Mouse (Mus musculus) forebrain, embryonic 12.5 days (tissue): ENCODE results near the gene 9430097D07Rik. TPM values are rescaled to one million over a fixed set of nuclear protein-coding genes. Genes with fewer than 3 reads are reported as not detected.

Experiments
- ATAC-seq: fragments of 200-750 bp; cut with Nextera tagmentation; 2 replicates; pipeline ENCODE4 v1.8.0; 2017; ENCODE audit warnings: moderate TSS enrichment; ENCODE audit not compliant: low FRiP score
- H3K27ac ChIP-seq: fragments of 300-500 bp; sonication (generic); 2 replicates; pipeline ENCODE4 v1.5.1; 2016; ENCODE audit warnings: mild to moderate bottlenecking
- H3K27me3 ChIP-seq: fragments of 300-500 bp; sonication (generic); 2 replicates; pipeline ENCODE4 v1.6.1; 2016; ENCODE audit warnings: mild to moderate bottlenecking
- H3K36me3 ChIP-seq: fragments of 300-500 bp; sonication (generic); replicated peaks from 2 replicates; pipeline ENCODE4 v1.6.1; 2016; ENCODE audit warnings: mild to moderate bottlenecking
- H3K4me1 ChIP-seq: fragments of 300-500 bp; sonication (generic); 2 replicates; pipeline ENCODE4 v1.6.1; 2016
- H3K4me2 ChIP-seq: fragments of 300-500 bp; sonication (generic); 2 replicates; pipeline ENCODE4 v1.6.1; 2016; ENCODE audit warnings: mild to moderate bottlenecking, moderate library complexity
- H3K4me3 ChIP-seq: fragments of 300-500 bp; sonication (generic); replicated peaks from 2 replicates; pipeline ENCODE4 v1.5.1; 2016; ENCODE audit warnings: mild to moderate bottlenecking
- H3K9ac ChIP-seq: fragments of 300-500 bp; sonication (generic); 2 replicates; pipeline ENCODE4 v1.6.1; 2016; ENCODE audit warnings: mild to moderate bottlenecking
- H3K9me3 ChIP-seq: fragments of 300-500 bp; sonication (generic); 2 replicates; pipeline ENCODE4 v1.6.1; 2016
- WGBS: fragments of 180-500 bp; shearing (Covaris S2); methylation state at CpG from one replicate; pipeline ENCODE4 v1.1.7; 2016; 5-methylcytosine and 5-hydroxymethylcytosine counted together
- polyA plus RNA-seq: library from polyadenylated mRNA; unstranded; fragments of >200 nt; fragmentation: Nextera tagmentation; extraction: Ambion mirVana; gene quantifications from 2 replicates; pipeline ENCODE4 v1.2.1, GENCODE M21; 2016

9430097D07Rik gene
- polyA plus RNA-seq, result 0.19 TPM in 1 of 2 replicates, not detected in the other

GRCm38 (mm10) chr2:32575586-32576160, at the start of gene 9430097D07Rik:
Gene 9430097D07Rik (minus strand): TSS chr2:32575684.
- no peaks in the 10 kb centered on the region for H3K36me3 ChIP-seq
- H3K9ac ChIP-seq, result peak within 1 kb of the TSS; percentile 69
- peak within 1 kb of the TSS; percentile 54 for H3K4me3 ChIP-seq
- H3K27me3 ChIP-seq, result peaks cover 47% of the 10 kb centered on the region
- ATAC-seq, result peak; percentile 75
- H3K4me1 ChIP-seq, result peaks cover 18% of the 10 kb centered on the region
- no peaks in the 10 kb centered on the region for H3K9me3 ChIP-seq
- peak within 1 kb of the TSS; percentile 100 for H3K4me2 ChIP-seq
- no peak within 1 kb of the TSS for H3K27ac ChIP-seq
- 5% methylated on average over 28 of the region's 28 CpGs for WGBS

- H3K4me1 ChIP-seq, result peaks cover 68% of the 10 kb centered on the region
- H3K4me2 ChIP-seq, result no peak overlapping the region
- H3K4me3 ChIP-seq, result no peak overlapping the region
- H3K9ac ChIP-seq, result no peak overlapping the region
- no peaks in the 10 kb centered on the region for H3K27me3 ChIP-seq
- no peaks in the 10 kb centered on the region for H3K36me3 ChIP-seq
- WGBS, result 83% methylated on average over 5 of the region's 5 CpGs
- no peak for ATAC-seq
- H3K27ac ChIP-seq, result no peak overlapping the region
- no peaks in the 10 kb centered on the region for H3K9me3 ChIP-seq
Measured at GRCm38 (mm10) chr2:32624111-32624748, 48.7 kb upstream of the 9430097D07Rik start.

- 61% methylated on average over 7 of the region's 7 CpGs for WGBS
- no peaks in the 10 kb centered on the region for H3K27me3 ChIP-seq
- no peaks in the 10 kb centered on the region for H3K9me3 ChIP-seq
- H3K4me3 ChIP-seq, result no peak within 1 kb of the TSS
- ATAC-seq, result no peak
- no peak within 1 kb of the TSS for H3K4me2 ChIP-seq
- peak within 1 kb of the TSS; percentile 61 for H3K27ac ChIP-seq
- peaks cover 50% of the 10 kb centered on the region for H3K4me1 ChIP-seq
- H3K36me3 ChIP-seq, result peaks cover 4% of the 10 kb centered on the region; the same call in 1 of the 2 replicates
- 0 out of 2 replicates have a peak within 1 kb of the TSS, but pooled peaks have one; percentile 14 for H3K9ac ChIP-seq
Measured at GRCm38 (mm10) chr2:32621517-32621859, 46.0 kb upstream of the 9430097D07Rik start, which contains the start of gene Ak1. Gene Ak1 (plus strand): TSS chr2:32621758.

- WGBS, result 49% methylated on average over 4 of the region's 4 CpGs
- peaks cover 44% of the 10 kb centered on the region for H3K4me1 ChIP-seq
Measured at GRCm38 (mm10) chr2:32620682-32621516, 45.4 kb upstream of the 9430097D07Rik start.

GRCm38 (mm10) chr2:32618051-32618450, 42.6 kb upstream of the 9430097D07Rik start:
- Histone ChIP-seq H3K4me2 (no peak overlapping the region), H3K4me1 (peaks cover 30% of the 10 kb centered on the region), H3K27ac (no peak overlapping the region), H3K36me3 (peaks cover 12% of the 10 kb centered on the region; the same call in 1 of the 2 replicates), H3K9me3 (no peaks in the 10 kb centered on the region), H3K4me3 (no peak overlapping the region), H3K9ac (no peak overlapping the region), H3K27me3 (no peaks in the 10 kb centered on the region)
- ATAC-seq, result no peak
- 78% methylated on average over 9 of the region's 9 CpGs for WGBS

More at GRCm38 (mm10) chr2:32620682-32621516, 45.4 kb upstream of the 9430097D07Rik start:
- Histone ChIP-seq H3K27me3 (no peaks in the 10 kb centered on the region), H3K4me2 (no peak overlapping the region), H3K9me3 (no peaks in the 10 kb centered on the region), H3K9ac (0 out of 2 replicates have a peak overlapping the region, but pooled peaks have one; percentile 14), H3K36me3 (peaks cover 4% of the 10 kb centered on the region; the same call in 1 of the 2 replicates), H3K27ac (peak overlapping the region; percentile 61), H3K4me3 (no peak overlapping the region)
- ATAC-seq, result no peak

- Histone ChIP-seq H3K4me2 (no peak overlapping the region), H3K9ac (no peak overlapping the region), H3K36me3 (peaks cover 12% of the 10 kb centered on the region; the same call in 1 of the 2 replicates), H3K27ac (no peak overlapping the region), H3K4me1 (peaks cover 30% of the 10 kb centered on the region), H3K27me3 (no peaks in the 10 kb centered on the region), H3K4me3 (no peak overlapping the region), H3K9me3 (no peaks in the 10 kb centered on the region)
- ATAC-seq, result no peak
- WGBS, result 92% methylated on average over 4 of the region's 4 CpGs
Measured at GRCm38 (mm10) chr2:32617601-32618000, 42.1 kb upstream of the 9430097D07Rik start.

- Histone ChIP-seq H3K9me3 (no peaks in the 10 kb centered on the region), H3K27ac (no peak overlapping the region), H3K4me3 (no peak overlapping the region), H3K27me3 (no peaks in the 10 kb centered on the region), H3K4me1 (peaks cover 30% of the 10 kb centered on the region), H3K4me2 (no peak overlapping the region), H3K36me3 (peaks cover 12% of the 10 kb centered on the region; the same call in 1 of the 2 replicates), H3K9ac (no peak overlapping the region)
- 89% methylated on average over 1 of the region's 1 CpGs for WGBS
- ATAC-seq, result no peak
Measured at GRCm38 (mm10) chr2:32617109-32617508, 41.6 kb upstream of the 9430097D07Rik start.

GRCm38 (mm10) chr2:32612274-32612673, 36.8 kb upstream of the 9430097D07Rik start:
- no peak for ATAC-seq
- H3K9ac ChIP-seq, result no peak overlapping the region
- no peak overlapping the region for H3K27ac ChIP-seq
- no peak overlapping the region for H3K4me2 ChIP-seq
- H3K27me3 ChIP-seq, result peaks cover 12% of the 10 kb centered on the region
- H3K4me3 ChIP-seq, result no peak overlapping the region
- H3K9me3 ChIP-seq, result no peaks in the 10 kb centered on the region
- H3K4me1 ChIP-seq, result peaks cover 28% of the 10 kb centered on the region
- WGBS, result 62% methylated on average over 26 of the region's 26 CpGs
- 0 out of 2 replicates have a peak, but pooled peaks cover 9% of the 10 kb centered on the region for H3K36me3 ChIP-seq

- peak overlapping the region; percentile 37 for H3K4me3 ChIP-seq
- H3K36me3 ChIP-seq, result 0 out of 2 replicates have a peak, but pooled peaks cover 9% of the 10 kb centered on the region
- peak overlapping the region; percentile 3; the same call in 1 of the 2 replicates for H3K9ac ChIP-seq
- WGBS, result 16% methylated on average over 23 of the region's 23 CpGs
- H3K4me2 ChIP-seq, result peak overlapping the region; percentile 54
- H3K27me3 ChIP-seq, result peaks cover 13% of the 10 kb centered on the region
- ATAC-seq, result no peak
- no peak overlapping the region for H3K27ac ChIP-seq
- H3K9me3 ChIP-seq, result no peaks in the 10 kb centered on the region
- H3K4me1 ChIP-seq, result peaks cover 35% of the 10 kb centered on the region
Measured at GRCm38 (mm10) chr2:32610610-32611229, 35.2 kb upstream of the 9430097D07Rik start.

- Histone ChIP-seq H3K9ac (0 out of 2 replicates have a peak overlapping the region, but pooled peaks have one; percentile 25), H3K27ac (peak overlapping the region; percentile 38; the same call in 1 of the 2 replicates), H3K4me1 (peaks cover 35% of the 10 kb centered on the region), H3K4me3 (peak overlapping the region; percentile 7; the same call in 1 of the 2 replicates), H3K27me3 (peaks cover 13% of the 10 kb centered on the region), H3K36me3 (no peaks in the 10 kb centered on the region), H3K9me3 (no peaks in the 10 kb centered on the region), H3K4me2 (peak overlapping the region; percentile 84)
- 47% methylated on average over 18 of the region's 18 CpGs for WGBS
- ATAC-seq, result no peak
Measured at GRCm38 (mm10) chr2:32608778-32609435, 33.4 kb upstream of the 9430097D07Rik start.

GRCm38 (mm10) chr2:32608141-32608777, 32.8 kb upstream of the 9430097D07Rik start:
- Histone ChIP-seq H3K4me2 (peak overlapping the region; percentile 84), H3K4me1 (peaks cover 35% of the 10 kb centered on the region), H3K36me3 (no peaks in the 10 kb centered on the region), H3K27me3 (peaks cover 13% of the 10 kb centered on the region), H3K4me3 (peak overlapping the region; percentile 7), H3K9me3 (no peaks in the 10 kb centered on the region), H3K27ac (peak overlapping the region; percentile 38; the same call in 1 of the 2 replicates), H3K9ac (0 out of 2 replicates have a peak overlapping the region, but pooled peaks have one; percentile 25)
- 10% methylated on average over 25 of the region's 25 CpGs for WGBS
- no peak for ATAC-seq
